Mouse (Mus musculus): ENCODE data around the gene Zfp84. TPM values are rescaled to one million over a fixed set of nuclear protein-coding genes. Genes with fewer than 3 reads are reported as not detected.

Zfp84 gene
- total RNA-seq, 1 experiment from 2014 or later: 26.1 TPM

GRCm38 (mm10) chr7:29815061-29815784 lies 46.9 kb downstream of the Zfp84 start:
- ATAC-seq (replicated peaks; ENCODE audit: low read depth, poor library complexity, severe bottlenecking): peak; percentile 4; the same call in 1 of the 2 replicates

- ATAC-seq (replicated peaks; ENCODE audit: low read depth, poor library complexity, severe bottlenecking): peak; percentile 88
Measured at GRCm38 (mm10) chr7:29815910-29816429, 47.6 kb downstream of the Zfp84 start, which contains the start of gene Zfp790. Gene Zfp790, plus strand, starts transcription at chr7:29816114.

- ATAC-seq (replicated peaks; ENCODE audit: low read depth, poor library complexity, severe bottlenecking): peak; percentile 72
Measured at GRCm38 (mm10) chr7:29818619-29819254, 50.4 kb downstream of the Zfp84 start.

GRCm38 (mm10) chr7:29828001-29828400 lies 59.6 kb downstream of the Zfp84 start:
- ATAC-seq (replicated peaks; ENCODE audit: low read depth, poor library complexity, severe bottlenecking): no peak

Other genes starting within 250 kb of the Zfp84 start
- 7.7 and 9.9 TPM in 2 replicates for gene Sipa1l3, start 249.9 kb upstream of the Zfp84 start, total RNA-seq (2017)
- gene Catsperg2, start 41.5 kb upstream of the Zfp84 start, total RNA-seq (2017): not detected in 2 replicates
- 2.4 TPM in 1 of 2 replicates, not detected in the other for gene Zfp30, start 15.4 kb downstream of the Zfp84 start, total RNA-seq (2017)
- gene Zfp790, start 47.6 kb downstream of the Zfp84 start, total RNA-seq (2017): 7.8 and 13.8 TPM in 2 replicates
- 5.4 and 8.4 TPM in 2 replicates for gene Zfp940, start 85.1 kb downstream of the Zfp84 start, total RNA-seq (2017)
- 4.0 and 4.2 TPM in 2 replicates for gene Zfp420, start 91.4 kb downstream of the Zfp84 start, total RNA-seq (2017)
- gene Zfp27, start 138.0 kb downstream of the Zfp84 start, total RNA-seq (2017): 11.6 and 14.1 TPM in 2 replicates
- gene Zfp383, start 139.7 kb downstream of the Zfp84 start, total RNA-seq (2017): 1.2 and 3.8 TPM in 2 replicates
- gene Zfp74, start 185.5 kb downstream of the Zfp84 start, total RNA-seq (2017): 9.2 and 10.4 TPM in 2 replicates
- 18.3 and 27.2 TPM in 2 replicates for gene Zfp568, start 215.4 kb downstream of the Zfp84 start, total RNA-seq (2017)

Data from common myeloid progenitor, adult 5-6 weeks (primary cell).